Mouse (Mus musculus): ENCODE measurements at regions not wholly inside any gene's neighbourhood (a gene's known extent, or its start where the extent isn't known, plus 50 kb on each side); places are given as distances from the start of the nearest gene placed in this dataset.

- no peak overlapping the region for H3K27ac ChIP-seq
- H3K27me3 ChIP-seq: no peaks in the 10 kb centered on the region
- no peak overlapping the region for H3K4me3 ChIP-seq
- no peaks in the 10 kb centered on the region for H3K9me3 ChIP-seq
- 89% methylated on average over 8 of the region's 8 CpGs for WGBS
- ATAC-seq (ENCODE audit: insufficient number of reproducible peaks, insufficient read depth, low FRiP score, low TSS enrichment, low read depth): no peak
- no peak overlapping the region for H3K4me2 ChIP-seq
- no peaks in the 10 kb centered on the region for H3K36me3 ChIP-seq
- H3K9ac ChIP-seq: no peak overlapping the region
- no peaks in the 10 kb centered on the region for H3K4me1 ChIP-seq
Measured at GRCm38 (mm10) chr13:41897481-41898317, 50.2 kb upstream of the Adtrp start.
